Comparison of ENCODE assay signal across 8 mouse cellular contexts in the genomic region with DNA sequence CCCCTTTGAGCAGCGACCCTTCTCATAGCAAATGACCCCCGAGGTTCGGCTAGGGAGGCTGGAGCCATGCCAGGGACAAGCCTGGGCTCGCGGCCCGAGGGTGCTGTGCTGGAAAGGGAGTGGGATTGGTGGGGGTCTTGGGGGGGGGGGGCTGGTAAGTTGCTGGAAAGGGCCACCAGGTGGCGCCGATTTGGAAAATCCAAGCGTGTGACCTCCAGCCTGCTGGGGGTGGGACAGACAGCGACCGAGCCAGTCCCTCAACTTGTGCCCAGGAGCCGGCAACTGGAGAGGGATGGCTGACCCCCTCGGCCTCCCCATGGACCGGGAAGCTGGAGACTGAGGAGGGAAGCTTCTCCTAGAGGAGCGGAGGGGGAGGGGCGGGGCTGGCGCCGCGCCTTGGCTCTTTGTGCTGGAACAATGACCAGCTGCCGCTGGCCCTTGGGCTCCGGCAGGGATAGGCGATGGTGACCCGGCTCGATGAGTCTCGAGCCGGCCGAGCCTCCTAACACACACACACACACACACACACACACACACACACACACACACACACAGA. TPM values are rescaled to one million over a fixed set of nuclear protein-coding genes. Genes with fewer than 3 reads are reported as not detected.
DNase-seq lines count a peak whose midpoint lies in the region; ATAC-seq and TF ChIP-seq lines count a peak whose summit lies in the region.

No protein-coding gene starts in this region.

- peaks cover 16% of the 10 kb centered on the region; the same call in 1 of the 2 replicates for H3K79me2 ChIP-seq in liver, adult 2 months (ENCODE audit: control insufficient read depth, insufficient read depth, low read length)

- peak; percentile 50 for TF ChIP-seq CTCF in liver, adult 2 months (IDR thresholded peaks at IDR 0.05; ENCODE audit: low read depth, low read length)

- peak overlapping the region; percentile 100 for H3K27ac ChIP-seq in kidney, embryonic 14.5 days (ENCODE audit: low read depth, low read length)
- H3K27ac ChIP-seq in liver, adult 2 months (replicated peaks; ENCODE audit: insufficient read depth, low read depth, low read length) = peak overlapping the region; percentile 67

- TF ChIP-seq POLR2A in liver, adult 2 months (IDR thresholded peaks at IDR 0.05; ENCODE audit: extremely low read depth, insufficient read depth, low read length) = no peak

- H3K36me3 ChIP-seq in kidney, embryonic 14.5 days (ENCODE audit: control insufficient read depth, insufficient read depth, low read length) = peaks cover 19% of the 10 kb centered on the region
- H3K36me3 ChIP-seq in liver, adult 2 months (ENCODE audit: control insufficient read depth, insufficient read depth, low read length) = no peaks in the 10 kb centered on the region

- peak; percentile 78 for DNase-seq in layer of hippocampus, adult 11-12 months (ENCODE audit: low spot score)
- DNase-seq in layer of hippocampus, adult 9-10 months (ENCODE audit: low spot score) = no peak
- peak; percentile 93 for DNase-seq in embryo, embryonic 9.5 days (ENCODE audit: extremely low spot score)
- peak; percentile 91 for DNase-seq in heart, adult 9 months (ENCODE audit: low spot score in 2 of 2)
- peak; percentile 62 for DNase-seq in liver, adult 2 months (ENCODE audit: extremely low read depth, low read depth, low spot score)
- DNase-seq in neural tube, embryonic 10.5 days (ENCODE audit: extremely low spot score, low spot score) = peak; percentile 88
- peak; percentile 83 for DNase-seq in testis, postnatal 14 days (ENCODE audit: low spot score)

- peak overlapping the region; percentile 96 for H3K4me2 ChIP-seq in kidney, embryonic 14.5 days (replicated peaks; ENCODE audit: low read depth, low read length)

- H3K4me3 ChIP-seq in kidney, embryonic 14.5 days (ENCODE audit: low read length) = peak overlapping the region; percentile 80
- peak overlapping the region; percentile 63 for H3K4me3 ChIP-seq in liver, adult 2 months (ENCODE audit: insufficient read depth, low read depth, low read length)

- peaks cover 61% of the 10 kb centered on the region for H3K4me1 ChIP-seq in kidney, embryonic 14.5 days (ENCODE audit: control insufficient read depth, insufficient read depth, low read length)
- H3K4me1 ChIP-seq in liver, adult 2 months (ENCODE audit: control insufficient read depth, insufficient read depth, low read length) = peaks cover 16% of the 10 kb centered on the region

- under 1% methylated on average over 27 of the region's 27 CpGs for WGBS in kidney, embryonic 14.5 days
- under 1% methylated on average over 19 of the region's 27 CpGs for WGBS in liver, adult 2 months

- no peaks in the 10 kb centered on the region for H3K27me3 ChIP-seq in kidney, embryonic 14.5 days (ENCODE audit: control insufficient read depth, insufficient read depth, low read length)
- no peaks in the 10 kb centered on the region for H3K27me3 ChIP-seq in liver, adult 2 months (ENCODE audit: control insufficient read depth, insufficient read depth, low read length)

- no peaks in the 10 kb centered on the region for H3K9me3 ChIP-seq in kidney, embryonic 14.5 days (ENCODE audit: control insufficient read depth, low read length)

- H3K9ac ChIP-seq in kidney, embryonic 14.5 days (ENCODE audit: low read depth, low read length) = peak overlapping the region; percentile 85
- H3K9ac ChIP-seq in liver, adult 2 months (ENCODE audit: low read depth, low read length) = peak overlapping the region; percentile 67

- ATAC-seq in kidney, embryonic 14.5 days (ENCODE audit: low FRiP score, low TSS enrichment) = peak; percentile 67

RNA-seq across cellular contexts. Expression of gene Lzts2, which starts 3.1 kb away (rescaled TPM):
- polyA plus RNA-seq in kidney, embryonic 14.5 days (2014; fragmentation: Nextera tagmentation; extraction: Ambion mirVana) = 59.1 and 68.2 TPM in 2 replicates
- 3.4 and 4.6 TPM in 2 replicates for total RNA-seq in liver, adult 2 months (2014; rRNA removed)
- polyA plus RNA-seq in liver, adult 2 months (2012; rRNA removed) = 14.2 and 14.3 TPM in 2 replicates

RNA-seq across cellular contexts. Expression of gene Mrpl43, which starts 11.1 kb away (rescaled TPM):
- polyA plus RNA-seq in kidney, embryonic 14.5 days (2014; fragmentation: Nextera tagmentation; extraction: Ambion mirVana) = 69.9 and 83.2 TPM in 2 replicates
- 26.6 and 32.3 TPM in 2 replicates for total RNA-seq in liver, adult 2 months (2014; rRNA removed)
- polyA plus RNA-seq in liver, adult 2 months (2012; rRNA removed) = 76.2 and 80.0 TPM in 2 replicates

RNA-seq across cellular contexts. Expression of gene Twnk, which starts 11.8 kb away (rescaled TPM):
- polyA plus RNA-seq in kidney, embryonic 14.5 days (2014; fragmentation: Nextera tagmentation; extraction: Ambion mirVana) = 19.6 and 19.9 TPM in 2 replicates
- 7.8 and 9.3 TPM in 2 replicates for total RNA-seq in liver, adult 2 months (2014; rRNA removed)
- 11.8 and 11.9 TPM in 2 replicates for polyA plus RNA-seq in liver, adult 2 months (2012; rRNA removed)

RNA-seq across cellular contexts. Expression of gene Pdzd7, which starts 28.2 kb away (rescaled TPM):
- polyA plus RNA-seq in kidney, embryonic 14.5 days (2014; fragmentation: Nextera tagmentation; extraction: Ambion mirVana) = 1.3 and 1.4 TPM in 2 replicates
- not detected in 2 replicates for total RNA-seq in liver, adult 2 months (2014; rRNA removed)
- 0.06 TPM in 1 of 2 replicates, not detected in the other for polyA plus RNA-seq in liver, adult 2 months (2012; rRNA removed)

RNA-seq across cellular contexts. Expression of gene Sema4g, which starts 28.4 kb away (rescaled TPM):
- polyA plus RNA-seq in kidney, embryonic 14.5 days (2014; fragmentation: Nextera tagmentation; extraction: Ambion mirVana) = 7.0 and 7.2 TPM in 2 replicates
- 58.5 and 79.0 TPM in 2 replicates for total RNA-seq in liver, adult 2 months (2014; rRNA removed)
- 413 and 566 TPM in 2 replicates for polyA plus RNA-seq in liver, adult 2 months (2012; rRNA removed)
